Mouse (Mus musculus): ENCODE results near the gene Laptm5.

- TF ChIP-seq CTCF (IDR thresholded peaks at IDR 0.05; ENCODE audit: borderline replicate concordance, extremely low read depth, insufficient read depth, insufficient read length) (no peak), POLR2A (IDR thresholded peaks at IDR 0.05; ENCODE audit: borderline replicate concordance, extremely low read depth, insufficient read depth, insufficient read length, poor library complexity, severe bottlenecking) (no peak)
Measured at GRCm38 (mm10) chr4:130914011-130914410, 1.1 kb downstream of the Laptm5 start.

Data from brain, embryonic 14.5 days (tissue).